Mouse (Mus musculus): ENCODE data around the gene Mavs. TPM values are rescaled to one million over a fixed set of nuclear protein-coding genes. Genes with fewer than 3 reads are reported as not detected.

The Mavs gene
- polyA plus RNA-seq, 1 experiment = not detected

DNA sequence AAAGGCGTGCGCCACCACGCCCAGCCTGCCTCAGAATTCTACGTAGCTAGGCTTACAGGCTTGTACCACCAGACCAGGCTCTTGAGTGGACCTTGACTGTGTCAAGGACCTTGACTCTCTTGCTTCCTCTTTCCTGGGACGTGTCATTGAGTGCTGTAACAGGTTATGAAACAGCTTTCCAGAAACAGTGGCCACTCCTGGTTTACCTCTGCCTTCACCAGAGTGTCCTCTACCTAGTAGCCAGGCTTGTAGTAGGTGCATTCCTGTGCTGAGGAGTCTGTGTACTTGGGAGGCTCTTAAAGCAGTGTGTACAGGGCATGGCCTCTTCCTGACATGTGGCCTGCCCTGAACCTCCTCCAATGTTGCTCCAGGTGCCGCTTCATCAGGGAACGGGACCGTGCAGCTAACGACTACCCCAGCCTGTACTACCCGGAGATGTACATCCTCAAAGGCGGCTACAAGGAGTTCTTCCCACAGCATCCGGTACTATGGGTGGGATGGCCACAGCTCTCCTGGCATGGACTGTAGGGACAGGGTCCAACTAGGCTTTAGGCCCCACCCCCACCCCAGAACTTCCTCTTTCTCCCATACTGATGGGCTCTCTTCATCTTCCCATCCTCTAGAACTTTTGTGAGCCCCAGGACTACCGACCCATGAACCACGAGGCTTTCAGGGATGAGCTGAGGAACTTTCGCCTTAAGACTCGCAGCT, 37.1 kb upstream of the Mavs start:
- TF ChIP-seq CTCF (IDR thresholded peaks at IDR 0.05; ENCODE audit: insufficient read depth, low read depth, low read length) (no peak), POLR2A (IDR thresholded peaks at IDR 0.05; ENCODE audit: insufficient read depth, low read depth, low read length) (no peak)
- WGBS = 93% methylated on average over 16 of the region's 16 CpGs
- no peaks in the 10 kb centered on the region for H3K4me1 ChIP-seq (ENCODE audit: control insufficient read depth, insufficient read depth, low read length)

GRCm38 (mm10) chr2:131200710-131201109, 33.2 kb upstream of the Mavs start:
- H3K4me3 ChIP-seq (ENCODE audit: insufficient read depth, low read depth, low read length) = no peak overlapping the region
- H3K27ac ChIP-seq (ENCODE audit: insufficient read depth, low read depth, low read length) = no peak overlapping the region
- TF ChIP-seq POLR2A (IDR thresholded peaks at IDR 0.05; ENCODE audit: insufficient read depth, low read depth, low read length) (no peak), CTCF (IDR thresholded peaks at IDR 0.05; ENCODE audit: insufficient read depth, low read depth, low read length) (no peak)
- H3K4me1 ChIP-seq (ENCODE audit: control insufficient read depth, insufficient read depth, low read length) = peaks cover 5% of the 10 kb centered on the region
- WGBS = 83% methylated on average over 2 of the region's 2 CpGs

More for the DNA sequence above, 37.1 kb upstream of the Mavs start:
- Histone ChIP-seq H3K4me3 (ENCODE audit: insufficient read depth, low read depth, low read length) (no peak overlapping the region), H3K27ac (ENCODE audit: insufficient read depth, low read depth, low read length) (no peak overlapping the region)

DNA sequence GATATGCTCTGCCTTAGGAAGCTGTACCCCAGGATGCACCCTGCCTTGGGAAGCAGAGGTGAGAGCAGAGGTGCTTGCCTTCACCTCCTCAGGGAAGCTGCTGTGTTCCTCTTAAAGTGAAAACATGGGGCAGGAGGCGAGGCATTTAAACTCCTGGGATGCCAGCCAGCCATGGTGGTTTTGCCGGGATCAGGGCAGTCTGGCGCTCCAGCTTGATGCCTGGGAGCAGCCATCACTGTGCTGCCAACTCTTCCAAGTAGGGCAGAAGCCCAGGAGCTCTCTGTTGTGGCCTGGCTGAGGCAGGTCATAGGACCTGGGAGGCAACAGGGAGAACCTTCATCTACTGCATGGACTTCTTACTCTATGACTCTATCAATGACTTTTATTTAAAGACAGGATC, 32.6 kb upstream of the Mavs start:
- TF ChIP-seq CTCF (IDR thresholded peaks at IDR 0.05; ENCODE audit: insufficient read depth, low read depth, low read length) = no peak
- no peak for TF ChIP-seq POLR2A (IDR thresholded peaks at IDR 0.05; ENCODE audit: insufficient read depth, low read depth, low read length)
- no peak overlapping the region for H3K4me3 ChIP-seq (ENCODE audit: insufficient read depth, low read depth, low read length)
- H3K4me1 ChIP-seq (ENCODE audit: control insufficient read depth, insufficient read depth, low read length) = peaks cover 5% of the 10 kb centered on the region
- WGBS = 59% methylated on average over 3 of the region's 3 CpGs
- no peak overlapping the region for H3K27ac ChIP-seq (ENCODE audit: insufficient read depth, low read depth, low read length)

- TF ChIP-seq POLR2A (IDR thresholded peaks at IDR 0.05; ENCODE audit: insufficient read depth, low read depth, low read length) (no peak), CTCF (IDR thresholded peaks at IDR 0.05; ENCODE audit: insufficient read depth, low read depth, low read length) (no peak)
- 73% methylated on average over 6 of the region's 6 CpGs for whole genome bisulfite sequencing
- H3K4me3 ChIP-seq (ENCODE audit: insufficient read depth, low read depth, low read length) = no peak overlapping the region
- no peak overlapping the region; the same call in 1 of the 2 replicates for H3K27ac ChIP-seq (ENCODE audit: insufficient read depth, low read depth, low read length)
- H3K4me1 ChIP-seq (ENCODE audit: control insufficient read depth, insufficient read depth, low read length) = peaks cover 5% of the 10 kb centered on the region
Observed at GRCm38 (mm10) chr2:131203816-131204409, 29.9 kb upstream of the Mavs start.

DNA sequence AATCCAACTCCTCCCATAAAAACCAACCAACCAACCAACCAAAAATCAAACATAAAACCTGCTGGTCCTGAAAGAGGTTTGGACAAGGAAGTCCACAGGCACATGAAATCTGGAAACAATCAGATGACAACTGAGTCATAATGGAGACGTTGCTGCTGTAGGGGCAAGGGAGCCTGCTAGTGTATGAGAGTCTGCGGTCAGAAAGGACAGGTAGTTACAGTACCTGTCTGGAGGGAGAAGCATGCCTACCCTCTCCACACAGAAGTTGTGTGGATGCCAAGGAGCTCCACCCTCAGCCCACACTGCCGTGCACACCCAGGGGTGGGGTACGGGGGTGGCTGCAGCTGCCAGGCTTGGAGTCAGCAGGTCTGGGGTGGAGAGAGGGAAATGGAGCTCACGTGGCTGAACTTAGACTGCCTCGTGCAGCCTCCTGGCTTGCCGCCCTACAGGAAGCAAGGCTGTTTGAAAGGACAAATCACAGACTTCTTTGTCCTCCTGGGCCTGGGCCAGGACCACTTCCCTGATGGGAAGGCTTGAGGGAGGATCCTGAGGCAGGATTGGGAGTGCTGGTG, 29.4 kb upstream of the Mavs start:
- peaks cover 5% of the 10 kb centered on the region for H3K4me1 ChIP-seq (ENCODE audit: control insufficient read depth, insufficient read depth, low read length)
- 13% methylated on average over 7 of the region's 7 CpGs for WGBS
- H3K27ac ChIP-seq (ENCODE audit: insufficient read depth, low read depth, low read length) = peak overlapping the region; percentile 66
- no peak overlapping the region for H3K4me3 ChIP-seq (ENCODE audit: insufficient read depth, low read depth, low read length)
- TF ChIP-seq POLR2A (IDR thresholded peaks at IDR 0.05; ENCODE audit: insufficient read depth, low read depth, low read length) = no peak
- no peak for TF ChIP-seq CTCF (IDR thresholded peaks at IDR 0.05; ENCODE audit: insufficient read depth, low read depth, low read length)

DNA sequence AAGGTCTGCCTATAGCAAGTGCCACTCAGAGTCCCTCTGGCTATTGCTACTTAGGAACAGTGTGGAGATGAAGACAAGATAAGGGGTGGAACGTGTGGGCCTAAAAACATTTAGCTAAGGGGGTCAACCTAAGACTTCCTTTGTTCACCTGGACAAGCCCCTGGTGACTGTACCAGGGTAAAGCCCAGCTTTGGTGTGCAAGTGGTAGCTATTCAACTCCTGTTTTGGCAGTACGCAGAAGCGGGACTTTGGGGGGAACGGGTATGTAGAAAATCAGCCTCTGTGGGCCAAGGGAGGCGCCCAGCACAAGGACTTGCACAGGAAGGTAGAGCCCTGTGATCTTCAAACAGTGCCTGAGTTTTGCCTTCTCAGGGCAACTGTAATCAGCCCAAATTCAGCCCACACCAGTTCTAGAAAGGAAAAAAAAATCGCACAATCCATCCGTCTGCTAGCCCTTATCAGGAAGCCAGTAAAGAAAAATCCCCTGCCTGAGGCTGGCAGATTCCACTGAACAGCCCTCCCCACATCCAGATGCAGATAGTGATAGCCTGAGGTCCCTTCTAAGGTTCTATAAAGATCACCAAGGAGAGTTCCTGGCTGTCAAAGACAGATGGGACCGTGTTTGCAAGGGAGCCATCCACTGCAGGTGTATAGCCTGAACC, 28.2 kb upstream of the Mavs start:
- H3K4me3 ChIP-seq (ENCODE audit: insufficient read depth, low read depth, low read length) = no peak overlapping the region
- 89% methylated on average over 8 of the region's 8 CpGs for WGBS
- peaks cover 5% of the 10 kb centered on the region for H3K4me1 ChIP-seq (ENCODE audit: control insufficient read depth, insufficient read depth, low read length)
- TF ChIP-seq CTCF (IDR thresholded peaks at IDR 0.05; ENCODE audit: insufficient read depth, low read depth, low read length) (no peak), POLR2A (IDR thresholded peaks at IDR 0.05; ENCODE audit: insufficient read depth, low read depth, low read length) (no peak)
- no peak overlapping the region for H3K27ac ChIP-seq (ENCODE audit: insufficient read depth, low read depth, low read length)

DNA sequence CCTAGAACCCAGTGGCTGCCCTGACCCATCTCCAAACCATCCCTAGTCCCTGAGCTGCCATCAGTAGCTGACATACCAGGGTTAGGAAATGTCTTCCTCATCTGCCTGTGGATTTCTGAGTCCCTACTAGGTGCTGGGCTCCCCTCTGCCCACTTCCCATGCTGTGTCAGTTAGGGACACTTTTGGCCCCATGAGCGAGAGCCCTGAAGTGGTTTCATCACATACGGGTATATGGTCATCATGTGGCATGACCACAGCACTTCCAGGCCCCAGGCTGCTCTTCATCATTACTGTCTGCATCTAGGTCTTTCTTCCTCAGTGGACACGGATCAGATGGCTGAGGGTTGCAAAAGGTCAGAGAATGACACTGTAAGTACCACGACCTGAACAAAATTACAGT, 27.1 kb upstream of the Mavs start, which contains the start of gene Ap5s1:
Gene Ap5s1, plus strand, starts transcription at position 301 of the 400 bp plus-strand sequence.
- WGBS = 88% methylated on average over 4 of the region's 4 CpGs

GRCm38 (mm10) chr2:131208356-131208755, 25.5 kb upstream of the Mavs start:
- 93% methylated on average over 2 of the region's 2 CpGs for WGBS
- H3K4me1 ChIP-seq (ENCODE audit: control insufficient read depth, insufficient read depth, low read length) = peaks cover 24% of the 10 kb centered on the region
- TF ChIP-seq CTCF (IDR thresholded peaks at IDR 0.05; ENCODE audit: insufficient read depth, low read depth, low read length) = no peak
- no peak for TF ChIP-seq POLR2A (IDR thresholded peaks at IDR 0.05; ENCODE audit: insufficient read depth, low read depth, low read length)
- no peak overlapping the region for H3K4me3 ChIP-seq (ENCODE audit: insufficient read depth, low read depth, low read length)
- no peak overlapping the region for H3K27ac ChIP-seq (ENCODE audit: insufficient read depth, low read depth, low read length)

More for the DNA sequence above, 27.1 kb upstream of the Mavs start, which contains the start of gene Ap5s1:
- Histone ChIP-seq H3K4me3 (ENCODE audit: insufficient read depth, low read depth, low read length) (no peak within 1 kb of the TSS), H3K27ac (ENCODE audit: insufficient read depth, low read depth, low read length) (no peak within 1 kb of the TSS), H3K4me1 (ENCODE audit: control insufficient read depth, insufficient read depth, low read length) (peaks cover 9% of the 10 kb centered on the region)
- TF ChIP-seq POLR2A (IDR thresholded peaks at IDR 0.05; ENCODE audit: insufficient read depth, low read depth, low read length) (no peak), CTCF (IDR thresholded peaks at IDR 0.05; ENCODE audit: insufficient read depth, low read depth, low read length) (no peak)

Measured in olfactory bulb, adult 2 months (tissue).